ENCODE assay signal across 38 mouse cellular contexts in the genomic region with DNA sequence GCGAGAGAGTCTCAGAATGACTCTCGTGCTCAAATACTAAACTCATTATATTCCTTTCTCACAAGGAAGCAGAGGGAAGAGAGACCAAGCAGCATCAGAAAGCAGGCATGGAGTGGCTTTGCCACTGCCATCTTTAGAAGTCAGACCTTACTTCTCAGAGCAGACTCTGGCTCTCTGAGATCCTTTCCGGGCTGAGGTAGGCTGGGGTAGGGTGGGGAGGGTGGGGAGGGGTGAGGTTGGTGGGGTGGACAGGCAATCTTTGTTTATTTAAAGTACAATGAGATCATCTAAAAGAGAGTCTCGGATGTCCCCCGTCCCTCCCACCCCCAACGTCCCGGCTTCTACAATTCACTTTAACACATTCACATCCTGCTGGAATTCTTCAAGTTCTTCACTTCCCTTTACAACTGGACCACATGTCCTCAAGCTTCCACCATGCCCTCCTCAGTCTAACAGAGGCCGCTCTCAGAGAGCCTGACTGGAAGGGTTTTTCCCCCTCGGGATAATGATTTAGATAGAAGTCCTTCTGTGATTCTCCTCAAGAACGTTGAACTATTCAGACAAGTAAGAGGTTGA. TPM values are rescaled to one million over a fixed set of nuclear protein-coding genes. Genes with fewer than 3 reads are reported as not detected.
DNase-seq lines count a peak whose midpoint lies in the region; ATAC-seq and TF ChIP-seq lines count a peak whose summit lies in the region.
"Had no signal": no experiment of that assay in that cellular context is flagged by ENCODE, and none has a peak within 500 bp of the region (broad histone marks: within the 10 kb centered on the region; RNA-seq: fewer than 3 reads in every experiment).

No protein-coding gene starts in this region.

- peak; percentile 32; the same call in 1 of the 2 replicates for ATAC-seq in heart, embryonic 16.5 days (replicated peaks; ENCODE audit: extremely low read depth, insufficient read depth, low FRiP score)
- peak; percentile 20; the same call in 1 of the 2 replicates for ATAC-seq in kidney, embryonic 16.5 days (ENCODE audit: low FRiP score, low TSS enrichment)
- no peak for ATAC-seq in midbrain, embryonic 13.5 days
- no peak for ATAC-seq in stomach, postnatal 0 days (ENCODE audit: low FRiP score, low TSS enrichment)
- ATAC-seq: forebrain, embryonic 15.5 days; hindbrain, embryonic 16.5 days; intestine, embryonic 16.5 days; liver, embryonic 12.5 days; midbrain, embryonic 16.5 days had no signal

- H3K9me3 ChIP-seq in heart, embryonic 16.5 days (replicated peaks; ENCODE audit: control insufficient read depth, low read length), result 0 out of 2 replicates have a peak, but pooled peaks cover 5% of the 10 kb centered on the region
- no peaks in the 10 kb centered on the region; the same call in 1 of the 2 replicates for H3K9me3 ChIP-seq in kidney, embryonic 16.5 days (ENCODE audit: low read length)
- H3K9me3 ChIP-seq in midbrain, embryonic 10.5 days (replicated peaks), result no peaks in the 10 kb centered on the region; the same call in 1 of the 2 replicates
- H3K9me3 ChIP-seq in midbrain, embryonic 13.5 days, result no peaks in the 10 kb centered on the region
- H3K9me3 ChIP-seq in stomach, postnatal 0 days (ENCODE audit: control insufficient read depth, low read length), result no peaks in the 10 kb centered on the region
- H3K9me3 ChIP-seq: embryonic facial prominence, embryonic 12.5 days; forebrain, embryonic 15.5 days; limb, embryonic 13.5 days; liver, embryonic 12.5 days had no signal

- H3K36me3 ChIP-seq in heart, embryonic 16.5 days (ENCODE audit: control insufficient read depth, insufficient read depth), result no peaks in the 10 kb centered on the region
- H3K36me3 ChIP-seq in kidney, embryonic 16.5 days (ENCODE audit: insufficient read depth, low read length), result no peaks in the 10 kb centered on the region
- no peaks in the 10 kb centered on the region for H3K36me3 ChIP-seq in midbrain, embryonic 10.5 days
- no peaks in the 10 kb centered on the region for H3K36me3 ChIP-seq in midbrain, embryonic 13.5 days
- H3K36me3 ChIP-seq in stomach, postnatal 0 days (ENCODE audit: control insufficient read depth, insufficient read depth, low read length), result no peaks in the 10 kb centered on the region
- H3K36me3 ChIP-seq: embryonic facial prominence, embryonic 12.5 days; forebrain, embryonic 15.5 days; limb, embryonic 13.5 days; liver, embryonic 12.5 days; neural tube, embryonic 13.5 days had no signal

- no peaks in the 10 kb centered on the region for H3K27me3 ChIP-seq in heart, embryonic 16.5 days (ENCODE audit: control insufficient read depth, insufficient read depth, low read length)
- no peaks in the 10 kb centered on the region for H3K27me3 ChIP-seq in kidney, embryonic 16.5 days (ENCODE audit: insufficient read depth, low read length)
- H3K27me3 ChIP-seq in midbrain, embryonic 10.5 days (ENCODE audit: low read depth, poor library complexity, severe bottlenecking), result no peaks in the 10 kb centered on the region
- no peaks in the 10 kb centered on the region for H3K27me3 ChIP-seq in midbrain, embryonic 13.5 days
- H3K27me3 ChIP-seq in stomach, postnatal 0 days (ENCODE audit: control insufficient read depth, insufficient read depth, low read length), result no peaks in the 10 kb centered on the region
- H3K27me3 ChIP-seq: embryonic facial prominence, embryonic 12.5 days; forebrain, embryonic 15.5 days; limb, embryonic 13.5 days; liver, embryonic 12.5 days; neural tube, embryonic 13.5 days had no signal

- H3K4me1 ChIP-seq in heart, embryonic 16.5 days (ENCODE audit: control insufficient read depth, insufficient read depth, low read length), result peaks cover 8% of the 10 kb centered on the region
- H3K4me1 ChIP-seq in kidney, embryonic 16.5 days (ENCODE audit: insufficient read depth, low read length), result peaks cover 14% of the 10 kb centered on the region
- H3K4me1 ChIP-seq in midbrain, embryonic 10.5 days, result peaks cover 16% of the 10 kb centered on the region
- H3K4me1 ChIP-seq in midbrain, embryonic 13.5 days (replicated peaks), result no peaks in the 10 kb centered on the region
- 0 out of 2 replicates have a peak, but pooled peaks cover 2% of the 10 kb centered on the region for H3K4me1 ChIP-seq in stomach, postnatal 0 days (replicated peaks; ENCODE audit: control insufficient read depth, insufficient read depth)
- H3K4me1 ChIP-seq: forebrain, embryonic 15.5 days; liver, embryonic 12.5 days; neural tube, embryonic 13.5 days had no signal

- no peak for DNase-seq in heart, adult 8-10 months (ENCODE audit: low spot score)
- no peak for DNase-seq in kidney, postnatal 25 days
- no peak for DNase-seq in midbrain, embryonic 10.5 days (ENCODE audit: low spot score)
- DNase-seq in stomach, postnatal 0 days (ENCODE audit: low spot score), result no peak
- DNase-seq in adrenal gland, postnatal 10 days, result no peak
- DNase-seq: cerebellum, adult 11 months; cerebellum, postnatal 10 days; gastrocnemius, postnatal 10 days; heart, postnatal 4 days; kidney, postnatal 14 days; layer of hippocampus, adult 9-11 months; lung, adult 18-20 months; retina, postnatal 1 day; right cerebral cortex, postnatal 25 days; thymus, adult 2 months; thymus, postnatal 4 days had no signal

- H3K27ac ChIP-seq in heart, embryonic 16.5 days (ENCODE audit: low read length), result no peak overlapping the region
- H3K27ac ChIP-seq in kidney, embryonic 16.5 days (ENCODE audit: low read length), result peak overlapping the region; percentile 65
- H3K27ac ChIP-seq in midbrain, embryonic 10.5 days (replicated peaks), result 0 out of 2 replicates have a peak overlapping the region, but pooled peaks have one; percentile 49
- H3K27ac ChIP-seq in midbrain, embryonic 13.5 days, result no peak overlapping the region
- peak overlapping the region; percentile 35; the same call in 1 of the 2 replicates for H3K27ac ChIP-seq in stomach, postnatal 0 days (replicated peaks)
- H3K27ac ChIP-seq: embryonic facial prominence, embryonic 12.5 days; forebrain, embryonic 15.5 days; limb, embryonic 13.5 days; liver, embryonic 12.5 days; neural tube, embryonic 13.5 days had no signal

- H3K9ac ChIP-seq in heart, embryonic 16.5 days (ENCODE audit: low read length), result no peak overlapping the region
- no peak overlapping the region for H3K9ac ChIP-seq in kidney, embryonic 16.5 days (replicated peaks; ENCODE audit: low read length)
- no peak overlapping the region for H3K9ac ChIP-seq in midbrain, embryonic 13.5 days (replicated peaks)
- no peak overlapping the region for H3K9ac ChIP-seq in stomach, postnatal 0 days (ENCODE audit: low read length)
- H3K9ac ChIP-seq: embryonic facial prominence, embryonic 12.5 days; forebrain, embryonic 15.5 days; limb, embryonic 13.5 days; liver, embryonic 12.5 days; neural tube, embryonic 13.5 days had no signal

- no peak for TF ChIP-seq CTCF in stomach, postnatal 0 days (IDR thresholded peaks at IDR 0.05; ENCODE audit: low read depth)

- 43% methylated on average over 10 of the region's 10 CpGs for WGBS in heart, embryonic 16.5 days
- WGBS in kidney, embryonic 16.5 days, result 33% methylated on average over 10 of the region's 10 CpGs
- 69% methylated on average over 10 of the region's 10 CpGs for WGBS in midbrain, embryonic 10.5 days
- 72% methylated on average over 10 of the region's 10 CpGs for WGBS in midbrain, embryonic 13.5 days
- 38% methylated on average over 10 of the region's 10 CpGs for WGBS in stomach, postnatal 0 days

- TF ChIP-seq EP300 in stomach, postnatal 0 days (optimal IDR thresholded peaks at IDR 0.05), result no peak

- H3K4me2 ChIP-seq in heart, embryonic 16.5 days (ENCODE audit: low read depth, low read length), result no peak overlapping the region
- H3K4me2 ChIP-seq in kidney, embryonic 16.5 days (replicated peaks; ENCODE audit: low read depth, low read length), result no peak overlapping the region
- no peak overlapping the region for H3K4me2 ChIP-seq in midbrain, embryonic 13.5 days (replicated peaks)
- no peak overlapping the region for H3K4me2 ChIP-seq in stomach, postnatal 0 days (replicated peaks; ENCODE audit: low read depth)
- H3K4me2 ChIP-seq: embryonic facial prominence, embryonic 12.5 days; forebrain, embryonic 15.5 days; limb, embryonic 13.5 days; liver, embryonic 12.5 days; neural tube, embryonic 13.5 days had no signal

- H3K4me3 ChIP-seq in heart, embryonic 16.5 days (ENCODE audit: low read length), result no peak overlapping the region
- no peak overlapping the region for H3K4me3 ChIP-seq in kidney, embryonic 16.5 days (ENCODE audit: low read length)
- no peak overlapping the region for H3K4me3 ChIP-seq in midbrain, embryonic 10.5 days
- H3K4me3 ChIP-seq in midbrain, embryonic 13.5 days (replicated peaks), result no peak overlapping the region
- no peak overlapping the region for H3K4me3 ChIP-seq in stomach, postnatal 0 days (ENCODE audit: low read depth, low read length)
- H3K4me3 ChIP-seq: embryonic facial prominence, embryonic 12.5 days; forebrain, embryonic 15.5 days; limb, embryonic 13.5 days; liver, embryonic 12.5 days; myocyte; neural tube, embryonic 13.5 days had no signal

RNA-seq across cellular contexts. Expression of gene Gm815, which starts 33.3 kb away (rescaled TPM):
- polyA plus RNA-seq in heart, embryonic 16.5 days (2015; fragmentation: Nextera tagmentation; extraction: Ambion mirVana), result not detected in 2 replicates
- total RNA-seq in heart, adult 8-10 months (2022), result not detected
- polyA plus RNA-seq in kidney, embryonic 16.5 days (2015; fragmentation: Nextera tagmentation; extraction: Ambion mirVana), result 0.23 TPM in 1 of 2 replicates, not detected in the other
- polyA plus RNA-seq in midbrain, embryonic 10.5 days (2016; fragmentation: Nextera tagmentation; extraction: Ambion mirVana), result not detected in 2 replicates
- polyA plus RNA-seq in midbrain, embryonic 13.5 days (2015; fragmentation: Nextera tagmentation; extraction: Ambion mirVana), result not detected in 2 replicates
- not detected in 2 replicates for polyA plus RNA-seq in stomach, postnatal 0 days (2015; fragmentation: Nextera tagmentation; extraction: Ambion mirVana)
- not detected for total RNA-seq in adrenal gland, postnatal 10 days (2021)
- total RNA-seq: adrenal gland, adult 18-20 months; adrenal gland, postnatal 4 days; ES-E14; gastrocnemius, postnatal 10 days; granulocyte monocyte progenitor cell, adult 5-6 weeks; heart, postnatal 4 days; left cerebral cortex, adult 18-20 months; left cerebral cortex, postnatal 25 days; megakaryocyte, adult 5-6 weeks had no signal
- polyA plus RNA-seq: cortical plate, adult 2 months; embryonic facial prominence, embryonic 12.5 days; forebrain, embryonic 15.5 days; heart, embryonic 14.5 days; hindbrain, embryonic 16.5 days; intestine, embryonic 16.5 days; limb, embryonic 13.5 days; liver, embryonic 12.5 days; midbrain, embryonic 16.5 days; myocyte; neural tube, embryonic 13.5 days; spleen, adult 2 months; thymus, adult 2 months had no signal

Comparison
In these comparisons a context has a peak if more than half of its experiments do, and no peak if none do; other contexts are left out.
1. H3K27ac ChIP-seq: peak in kidney, embryonic 16.5 days (single experiment), midbrain, embryonic 10.5 days (single experiment) and stomach, postnatal 0 days (single experiment); none in heart, embryonic 16.5 days (single experiment) and midbrain, embryonic 13.5 days (single experiment).
2. ATAC-seq: peak in heart, embryonic 16.5 days (single experiment) and kidney, embryonic 16.5 days (single experiment); none in midbrain, embryonic 13.5 days (single experiment) and stomach, postnatal 0 days (single experiment).